Mouse (Mus musculus): Measurements from ENCODE around the gene Pip4k2a. TPM values are rescaled to one million over a fixed set of nuclear protein-coding genes. Genes with fewer than 3 reads are reported as not detected.

The Pip4k2a gene
- polyA plus RNA-seq, 1 experiment from 2014 or later: 13.5 TPM

DNA sequence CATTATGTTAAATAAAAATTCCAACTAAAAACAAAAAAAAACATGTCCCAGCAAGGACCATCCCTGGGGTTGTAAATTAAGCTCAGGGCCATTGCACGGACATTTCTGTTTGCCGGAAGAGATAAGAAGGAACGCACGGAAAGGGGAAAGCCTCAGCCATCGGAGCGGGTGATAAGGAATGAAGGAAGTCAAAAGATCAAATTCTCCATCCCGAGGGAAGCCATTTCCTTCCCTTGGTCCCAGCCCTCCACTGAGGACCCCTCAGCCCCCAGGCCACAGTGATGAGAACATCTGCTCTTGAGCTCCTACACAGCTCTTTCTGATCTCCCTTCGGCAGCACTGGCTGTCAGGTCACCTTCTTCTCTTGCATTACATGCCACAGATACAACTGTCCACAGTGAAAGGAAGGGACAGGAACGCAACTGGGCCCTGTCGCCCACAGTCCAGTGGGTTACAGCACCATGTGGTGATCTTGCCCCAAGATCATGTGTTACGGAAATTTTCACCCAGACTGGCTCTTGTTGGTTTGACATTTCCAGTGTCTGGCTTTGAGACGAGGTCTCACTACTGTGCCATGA is 57.1 kb downstream of the Pip4k2a start:
- H3K27me3 ChIP-seq (ENCODE audit: control insufficient read depth, insufficient read depth, low read depth, low read length): no peaks in the 10 kb centered on the region
- peak overlapping the region; percentile 28; the same call in 1 of the 2 replicates for H3K9ac ChIP-seq (ENCODE audit: low read depth, low read length)
- 13% methylated on average over 12 of the region's 12 CpGs for WGBS (ENCODE audit: insufficient replicate concordance)
- peaks cover 65% of the 10 kb centered on the region for H3K4me1 ChIP-seq (ENCODE audit: control insufficient read depth, low read depth, low read length)
- H3K9me3 ChIP-seq (replicated peaks; ENCODE audit: control insufficient read depth, low read length): no peaks in the 10 kb centered on the region
- peak overlapping the region; percentile 61 for H3K4me2 ChIP-seq (ENCODE audit: low read depth, low read length)
- peak overlapping the region; percentile 36 for H3K4me3 ChIP-seq (ENCODE audit: low read depth, low read length)
- H3K27ac ChIP-seq (ENCODE audit: low read length): peak overlapping the region; percentile 73
- no peaks in the 10 kb centered on the region for H3K36me3 ChIP-seq (ENCODE audit: control insufficient read depth, insufficient read depth)
- no peak for ATAC-seq (ENCODE audit: low read depth)

DNA sequence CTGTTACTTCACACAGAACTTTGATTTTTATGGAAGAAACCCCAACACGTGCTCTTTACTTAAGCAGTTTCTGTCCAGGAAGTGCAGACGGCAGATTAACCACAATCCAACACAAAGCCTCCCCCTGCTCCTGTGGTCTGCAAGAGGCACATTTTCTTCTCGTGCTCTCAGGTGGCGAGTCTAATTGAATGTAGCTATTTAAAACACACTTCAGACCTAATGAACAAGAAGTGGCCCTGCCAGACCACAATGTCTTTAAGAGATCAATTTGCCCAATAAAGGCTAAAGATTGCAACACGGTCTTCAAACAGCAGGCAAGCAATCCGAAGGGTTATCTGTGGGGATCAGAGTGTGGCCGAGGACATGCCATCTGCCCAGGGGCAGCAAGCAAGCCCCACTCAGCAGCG is 59.0 kb downstream of the Pip4k2a start:
- no peak for ATAC-seq (ENCODE audit: low read depth)
- 10% methylated on average over 8 of the region's 8 CpGs for WGBS (ENCODE audit: insufficient replicate concordance)
- H3K4me2 ChIP-seq (ENCODE audit: low read depth, low read length): peak overlapping the region; percentile 1; the same call in 1 of the 2 replicates
- peaks cover 82% of the 10 kb centered on the region for H3K4me1 ChIP-seq (ENCODE audit: control insufficient read depth, low read depth, low read length)
- H3K9ac ChIP-seq (ENCODE audit: low read depth, low read length): no peak overlapping the region; the same call in 1 of the 2 replicates
- no peaks in the 10 kb centered on the region for H3K27me3 ChIP-seq (ENCODE audit: control insufficient read depth, insufficient read depth, low read depth, low read length)
- no peaks in the 10 kb centered on the region for H3K9me3 ChIP-seq (replicated peaks; ENCODE audit: control insufficient read depth, low read length)
- H3K36me3 ChIP-seq (ENCODE audit: control insufficient read depth, insufficient read depth): no peaks in the 10 kb centered on the region
- H3K27ac ChIP-seq (ENCODE audit: low read length): no peak overlapping the region
- no peak overlapping the region for H3K4me3 ChIP-seq (ENCODE audit: low read depth, low read length)

DNA sequence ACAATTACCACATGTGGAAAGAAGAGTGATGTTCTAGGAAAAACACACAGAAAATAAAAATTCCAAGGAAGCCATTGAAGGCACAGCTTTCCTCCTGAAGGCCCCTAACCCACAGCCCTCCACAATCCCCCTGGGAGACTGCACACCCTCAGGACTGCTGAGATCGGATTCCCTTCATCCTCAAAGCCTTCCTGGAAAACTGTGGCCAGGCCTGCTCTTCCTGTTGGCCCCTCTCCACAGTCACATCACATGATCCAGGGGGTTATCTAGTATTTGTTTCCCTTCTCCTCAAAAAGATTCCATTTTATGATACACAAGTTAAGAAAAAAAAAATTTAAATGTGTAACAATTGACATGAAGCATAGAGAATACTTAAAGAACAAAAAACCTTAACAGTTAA is 59.7 kb downstream of the Pip4k2a start:
- Histone ChIP-seq H3K4me2 (ENCODE audit: low read depth, low read length) (no peak overlapping the region), H3K9me3 (replicated peaks; ENCODE audit: control insufficient read depth, low read length) (no peaks in the 10 kb centered on the region), H3K4me1 (ENCODE audit: control insufficient read depth, low read depth, low read length) (peaks cover 78% of the 10 kb centered on the region), H3K36me3 (ENCODE audit: control insufficient read depth, insufficient read depth) (no peaks in the 10 kb centered on the region), H3K27me3 (ENCODE audit: control insufficient read depth, insufficient read depth, low read depth, low read length) (no peaks in the 10 kb centered on the region), H3K9ac (ENCODE audit: low read depth, low read length) (no peak overlapping the region), H3K27ac (ENCODE audit: low read length) (peak overlapping the region; percentile 85), H3K4me3 (ENCODE audit: low read depth, low read length) (no peak overlapping the region)
- no peak for ATAC-seq (ENCODE audit: low read depth)
- WGBS (ENCODE audit: insufficient replicate concordance): 44% methylated on average over 1 of the region's 1 CpGs

DNA sequence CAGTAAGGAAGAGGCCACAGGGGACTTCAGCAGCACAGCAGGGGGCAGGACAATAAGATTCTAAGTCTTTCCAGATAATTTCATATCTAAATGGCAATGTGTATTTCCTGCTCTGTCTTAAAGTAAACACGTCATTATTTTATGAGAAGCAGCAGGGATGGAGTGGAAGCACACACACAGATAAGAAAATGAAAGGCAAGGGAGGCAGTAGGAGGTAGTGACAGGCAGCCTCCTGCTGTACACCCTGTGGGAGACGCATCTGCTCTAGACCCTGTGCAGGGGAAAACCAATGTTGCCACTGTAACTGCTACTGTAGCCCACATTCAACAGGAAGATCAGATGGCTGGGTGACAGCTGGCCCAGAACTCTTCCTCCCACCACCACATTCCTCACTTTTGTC is 60.3 kb downstream of the Pip4k2a start:
- Histone ChIP-seq H3K4me1 (ENCODE audit: control insufficient read depth, low read depth, low read length) (peaks cover 76% of the 10 kb centered on the region), H3K9ac (ENCODE audit: low read depth, low read length) (no peak overlapping the region; the same call in 1 of the 2 replicates), H3K4me3 (ENCODE audit: low read depth, low read length) (no peak overlapping the region), H3K27ac (ENCODE audit: low read length) (peak overlapping the region; percentile 85), H3K4me2 (ENCODE audit: low read depth, low read length) (no peak overlapping the region), H3K9me3 (replicated peaks; ENCODE audit: control insufficient read depth, low read length) (no peaks in the 10 kb centered on the region), H3K36me3 (ENCODE audit: control insufficient read depth, insufficient read depth) (no peaks in the 10 kb centered on the region), H3K27me3 (ENCODE audit: control insufficient read depth, insufficient read depth, low read depth, low read length) (no peaks in the 10 kb centered on the region)
- 13% methylated on average over 2 of the region's 2 CpGs for WGBS (ENCODE audit: insufficient replicate concordance)
- peak; percentile 51 for ATAC-seq (ENCODE audit: low read depth)

DNA sequence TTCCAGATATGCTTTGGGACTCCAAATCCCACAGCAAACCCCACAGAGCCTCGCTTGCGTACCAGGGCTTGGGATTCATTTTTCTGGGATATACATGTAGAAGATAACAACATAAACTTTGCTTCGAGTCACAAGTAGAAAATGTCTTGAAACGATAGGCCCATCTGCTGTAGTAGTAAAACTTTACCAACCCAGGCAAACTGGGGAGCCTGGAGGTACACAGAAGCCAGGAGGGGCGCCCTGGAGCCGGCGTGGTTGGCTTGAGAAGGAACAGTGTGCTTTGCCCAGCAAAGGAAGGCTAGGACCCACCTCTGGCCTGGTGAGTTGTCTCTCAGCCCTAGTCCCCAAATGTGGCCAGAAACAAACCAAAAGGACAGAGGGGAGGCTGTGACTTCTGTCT is 61.5 kb downstream of the Pip4k2a start:
- Histone ChIP-seq H3K9me3 (replicated peaks; ENCODE audit: control insufficient read depth, low read length) (no peaks in the 10 kb centered on the region), H3K27me3 (ENCODE audit: control insufficient read depth, insufficient read depth, low read depth, low read length) (no peaks in the 10 kb centered on the region), H3K27ac (ENCODE audit: low read length) (peak overlapping the region; percentile 85), H3K4me1 (ENCODE audit: control insufficient read depth, low read depth, low read length) (peaks cover 73% of the 10 kb centered on the region), H3K9ac (ENCODE audit: low read depth, low read length) (peak overlapping the region; percentile 28; the same call in 1 of the 2 replicates), H3K4me3 (ENCODE audit: low read depth, low read length) (no peak overlapping the region), H3K36me3 (ENCODE audit: control insufficient read depth, insufficient read depth) (no peaks in the 10 kb centered on the region), H3K4me2 (ENCODE audit: low read depth, low read length) (peak overlapping the region; percentile 43)
- WGBS (ENCODE audit: insufficient replicate concordance): 43% methylated on average over 7 of the region's 7 CpGs
- no peak for ATAC-seq (ENCODE audit: low read depth)

DNA sequence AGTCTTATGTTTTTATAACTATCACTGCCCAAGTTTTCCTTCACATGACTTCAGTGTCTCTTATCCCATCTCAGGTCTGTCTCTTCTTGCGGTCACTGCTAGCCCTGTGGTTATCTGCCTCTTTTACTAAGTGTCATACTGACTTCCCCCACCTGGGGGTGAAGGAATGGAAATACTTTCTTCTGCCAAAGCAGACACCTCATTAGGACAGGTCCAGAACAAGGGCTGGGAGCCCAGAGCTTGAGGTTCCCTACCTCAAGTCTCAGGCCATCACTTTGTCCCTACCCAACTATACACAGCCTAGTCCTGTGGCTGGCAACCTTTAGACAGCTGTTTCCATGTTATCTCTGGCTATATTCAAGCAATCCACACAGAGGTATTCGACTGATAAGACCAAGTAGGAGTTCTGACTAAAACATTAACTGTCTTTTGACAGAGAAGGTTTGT is 62.3 kb downstream of the Pip4k2a start:
- Histone ChIP-seq H3K4me2 (ENCODE audit: low read depth, low read length) (peak overlapping the region; percentile 43), H3K9me3 (replicated peaks; ENCODE audit: control insufficient read depth, low read length) (no peaks in the 10 kb centered on the region), H3K4me3 (ENCODE audit: low read depth, low read length) (no peak overlapping the region), H3K4me1 (ENCODE audit: control insufficient read depth, low read depth, low read length) (peaks cover 65% of the 10 kb centered on the region), H3K36me3 (ENCODE audit: control insufficient read depth, insufficient read depth) (no peaks in the 10 kb centered on the region), H3K9ac (ENCODE audit: low read depth, low read length) (peak overlapping the region; percentile 28), H3K27ac (ENCODE audit: low read length) (peak overlapping the region; percentile 85), H3K27me3 (ENCODE audit: control insufficient read depth, insufficient read depth, low read depth, low read length) (no peaks in the 10 kb centered on the region)
- ATAC-seq (ENCODE audit: low read depth): peak; percentile 84
- 23% methylated on average over 2 of the region's 2 CpGs for WGBS (ENCODE audit: insufficient replicate concordance)

DNA sequence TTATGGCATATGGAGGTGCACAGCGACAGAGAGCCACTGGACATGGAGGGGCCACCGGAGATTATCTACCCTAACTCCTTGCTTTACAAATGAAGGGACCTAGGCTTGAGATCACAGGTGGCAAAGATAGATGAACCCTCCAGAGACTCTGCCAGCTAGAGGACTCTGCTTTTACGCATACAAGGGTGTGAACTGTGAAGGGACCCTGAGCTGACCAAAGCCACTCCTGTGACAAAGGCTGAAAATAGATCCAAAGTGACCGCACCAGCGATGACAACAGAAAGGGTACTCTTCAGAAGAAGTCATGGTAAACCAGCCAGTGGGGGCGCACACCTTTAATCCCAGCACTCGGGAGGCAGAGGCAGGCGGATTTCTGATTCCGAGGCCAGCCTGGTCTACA is 63.8 kb downstream of the Pip4k2a start:
- Histone ChIP-seq H3K9ac (ENCODE audit: low read depth, low read length) (no peak overlapping the region), H3K9me3 (replicated peaks; ENCODE audit: control insufficient read depth, low read length) (no peaks in the 10 kb centered on the region), H3K36me3 (ENCODE audit: control insufficient read depth, insufficient read depth) (no peaks in the 10 kb centered on the region), H3K4me2 (ENCODE audit: low read depth, low read length) (no peak overlapping the region), H3K4me1 (ENCODE audit: control insufficient read depth, low read depth, low read length) (peaks cover 55% of the 10 kb centered on the region), H3K27me3 (ENCODE audit: control insufficient read depth, insufficient read depth, low read depth, low read length) (no peaks in the 10 kb centered on the region), H3K4me3 (ENCODE audit: low read depth, low read length) (no peak overlapping the region), H3K27ac (ENCODE audit: low read length) (no peak overlapping the region)
- WGBS (ENCODE audit: insufficient replicate concordance): 77% methylated on average over 9 of the region's 9 CpGs
- no peak for ATAC-seq (ENCODE audit: low read depth)

DNA sequence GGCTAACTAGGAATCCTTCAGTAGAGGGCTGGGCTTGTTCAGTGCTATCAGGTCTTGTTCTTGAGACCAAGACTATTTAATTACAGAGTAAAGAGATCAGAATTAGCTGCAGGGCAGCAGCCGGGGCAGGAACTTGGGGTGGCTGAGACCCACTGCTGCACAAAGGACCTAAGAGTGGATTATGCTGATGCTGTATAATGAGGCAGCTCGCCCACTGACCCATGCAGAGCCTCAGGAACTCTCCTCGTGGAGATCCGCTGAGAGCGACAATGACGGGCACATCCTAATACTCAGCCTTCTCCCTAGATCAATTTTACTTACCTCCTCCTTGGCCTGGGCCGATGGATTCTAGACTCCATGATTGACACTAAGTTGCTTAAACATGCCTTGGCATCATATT is 64.5 kb downstream of the Pip4k2a start:
- H3K27me3 ChIP-seq (ENCODE audit: control insufficient read depth, insufficient read depth, low read depth, low read length): no peaks in the 10 kb centered on the region
- WGBS (ENCODE audit: insufficient replicate concordance): 84% methylated on average over 7 of the region's 7 CpGs
- no peak overlapping the region for H3K4me2 ChIP-seq (ENCODE audit: low read depth, low read length)
- no peaks in the 10 kb centered on the region for H3K36me3 ChIP-seq (ENCODE audit: control insufficient read depth, insufficient read depth)
- no peak overlapping the region for H3K27ac ChIP-seq (ENCODE audit: low read length)
- no peaks in the 10 kb centered on the region for H3K9me3 ChIP-seq (replicated peaks; ENCODE audit: control insufficient read depth, low read length)
- no peak for ATAC-seq (ENCODE audit: low read depth)
- H3K4me1 ChIP-seq (ENCODE audit: control insufficient read depth, low read depth, low read length): peaks cover 55% of the 10 kb centered on the region
- no peak overlapping the region for H3K4me3 ChIP-seq (ENCODE audit: low read depth, low read length)
- H3K9ac ChIP-seq (ENCODE audit: low read depth, low read length): no peak overlapping the region

DNA sequence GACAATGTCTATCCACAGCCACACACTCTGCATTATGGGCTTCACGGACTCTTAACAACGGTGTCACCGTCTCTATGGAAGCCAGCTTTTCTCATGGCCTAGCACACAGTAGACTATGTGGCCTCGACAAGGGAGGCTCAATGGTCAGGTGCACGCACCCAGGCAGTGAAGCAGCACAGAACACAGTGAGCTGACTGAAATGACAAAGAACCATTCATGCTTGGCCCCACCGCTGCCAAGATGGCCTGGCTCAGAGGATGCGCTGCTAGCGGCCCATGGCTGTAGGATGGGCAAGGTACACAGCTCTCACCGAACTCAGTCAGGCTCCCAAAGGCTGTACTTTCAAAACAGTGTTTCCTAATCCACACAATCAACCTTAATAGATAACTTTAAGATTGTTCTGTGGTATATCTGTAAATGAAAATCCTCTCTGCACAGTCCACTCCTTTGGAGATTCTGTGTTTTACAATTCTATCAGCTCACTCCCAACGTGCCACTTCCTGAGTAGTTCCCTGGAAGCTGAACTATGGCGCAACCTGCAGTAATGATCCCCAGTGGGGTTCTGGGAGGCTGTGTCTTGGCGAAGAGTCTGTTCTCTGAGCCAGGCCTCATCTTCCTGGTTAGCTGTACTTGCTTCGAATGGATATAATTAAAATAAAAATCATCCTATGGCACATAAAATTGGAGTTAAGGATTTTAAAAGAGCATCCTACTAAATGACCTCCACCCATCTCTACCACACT is 67.4 kb downstream of the Pip4k2a start:
- Histone ChIP-seq H3K9me3 (replicated peaks; ENCODE audit: control insufficient read depth, low read length) (no peaks in the 10 kb centered on the region), H3K36me3 (ENCODE audit: control insufficient read depth, insufficient read depth) (no peaks in the 10 kb centered on the region), H3K9ac (ENCODE audit: low read depth, low read length) (no peak overlapping the region), H3K4me3 (ENCODE audit: low read depth, low read length) (no peak overlapping the region), H3K27me3 (ENCODE audit: control insufficient read depth, insufficient read depth, low read depth, low read length) (no peaks in the 10 kb centered on the region), H3K4me2 (ENCODE audit: low read depth, low read length) (no peak overlapping the region), H3K4me1 (ENCODE audit: control insufficient read depth, low read depth, low read length) (peaks cover 31% of the 10 kb centered on the region), H3K27ac (ENCODE audit: low read length) (no peak overlapping the region)
- WGBS (ENCODE audit: insufficient replicate concordance): 85% methylated on average over 13 of the region's 13 CpGs
- no peak for ATAC-seq (ENCODE audit: low read depth)
